Mouse (Mus musculus) ES-Bruce4 (cell line): ENCODE data around the gene Agpat3. TPM values are rescaled to one million over a fixed set of nuclear protein-coding genes. Genes with fewer than 3 reads are reported as not detected.

Experiments
- H3K27ac ChIP-seq: 2 replicates; pipeline ENCODE4 v1.5.1; 2012; ENCODE audit warnings: low read length, inconsistent platforms; ENCODE audit not compliant: insufficient read depth
- H3K27me3 ChIP-seq: 2 replicates; pipeline ENCODE4 v1.6.1; 2012; ENCODE audit warnings: mild to moderate bottlenecking, low read length, inconsistent platforms; ENCODE audit not compliant: control insufficient read depth, poor library complexity, insufficient read depth, severe bottlenecking
- H3K36me3 ChIP-seq: 2 replicates; pipeline ENCODE4 v1.6.1; 2012; ENCODE audit warnings: inconsistent platforms, mild to moderate bottlenecking, low read length, moderate library complexity; ENCODE audit not compliant: control insufficient read depth, poor library complexity, insufficient read depth, severe bottlenecking
- H3K4me1 ChIP-seq: one replicate; pipeline ENCODE4 v1.8.1; 2011; ENCODE audit warnings: low read length; ENCODE audit not compliant: control insufficient read depth, insufficient read depth
- H3K4me3 ChIP-seq: 2 replicates; pipeline ENCODE4 v1.5.1; 2011; ENCODE audit warnings: low read depth, mild to moderate bottlenecking, low read length
- H3K9ac ChIP-seq: 2 replicates; pipeline ENCODE4 v1.6.1; 2012; ENCODE audit warnings: low read depth, mild to moderate bottlenecking, inconsistent platforms; ENCODE audit not compliant: poor library complexity, severe bottlenecking
- H3K9me3 ChIP-seq: replicated peaks from 2 replicates; pipeline ENCODE4 v1.6.1; 2012; ENCODE audit warnings: mild to moderate bottlenecking, low read length, inconsistent platforms; ENCODE audit not compliant: control insufficient read depth, poor library complexity, insufficient read depth, severe bottlenecking
- CTCF ChIP-seq: IDR thresholded peaks from one replicate; pipeline ENCODE4 v1.8.1; 2011; ENCODE audit warnings: low read depth, low read length
- EP300 ChIP-seq: IDR thresholded peaks from 2 replicates; pipeline ENCODE4 v1.6.1; 2011; ENCODE audit warnings: low read depth, low read length; ENCODE audit not compliant: insufficient read depth
- POLR2A ChIP-seq: IDR thresholded peaks from one replicate; pipeline ENCODE4 v1.8.1; 2011; ENCODE audit warnings: low read length; ENCODE audit not compliant: insufficient read depth
- polyA plus RNA-seq: library from polyadenylated mRNA; stranded (reverse); fragments of >200 nt; gene quantifications from 2 replicates; pipeline ENCODE4 v1.2.4, GENCODE M21; 2011; ENCODE audit warnings: low read depth; ENCODE audit not compliant: missing spikeins, insufficient read depth, insufficient read length

The Agpat3 gene
- polyA plus RNA-seq, 1 experiment, result 56.0 TPM

DNA sequence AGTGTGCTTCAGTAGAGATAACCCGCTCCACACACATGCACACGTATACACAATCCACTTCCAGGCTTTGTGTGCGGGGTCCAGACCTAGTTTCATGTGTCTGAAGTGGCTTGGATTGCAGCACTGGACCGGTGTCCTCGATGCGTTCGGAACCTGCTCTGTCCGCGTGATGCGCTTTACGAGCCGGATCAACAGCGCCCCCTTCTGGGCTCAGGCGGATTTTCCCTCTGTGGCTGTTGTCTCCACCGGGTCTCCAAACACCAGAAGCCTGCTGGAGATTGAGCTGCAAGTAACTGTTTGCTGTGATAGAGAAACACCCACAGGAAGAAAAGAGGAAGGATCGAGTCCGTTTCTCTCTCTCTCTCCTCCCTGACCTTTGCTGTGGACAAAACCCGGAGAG is 39.8 kb upstream of the Agpat3 start:
- H3K4me3 ChIP-seq, result no peak overlapping the region
- H3K9ac ChIP-seq, result no peak overlapping the region
- H3K4me1 ChIP-seq, result no peaks in the 10 kb centered on the region

DNA sequence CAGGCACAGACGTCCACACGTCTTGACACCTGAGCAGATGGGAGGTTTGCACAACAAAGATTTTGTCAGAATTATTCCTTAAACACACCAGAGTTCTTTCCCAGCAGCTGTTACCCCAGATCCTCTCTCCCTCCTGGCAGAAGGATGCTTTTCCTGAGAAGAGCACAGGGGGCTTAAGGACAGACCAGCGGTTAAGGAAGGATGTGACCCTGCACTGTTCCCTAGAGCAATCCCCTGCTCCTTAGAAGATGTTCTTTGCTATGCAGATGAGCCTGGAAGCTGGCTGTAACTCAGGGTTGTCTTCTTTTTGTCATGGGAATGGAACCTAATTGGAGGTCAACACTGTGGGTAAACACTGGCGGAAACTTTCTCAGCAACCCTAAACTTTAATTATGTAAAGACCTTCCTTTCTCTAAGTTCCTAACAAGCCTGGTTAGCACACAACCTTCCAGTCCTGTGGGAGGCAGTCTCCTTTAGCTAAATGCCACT is 38.7 kb upstream of the Agpat3 start:
- Histone ChIP-seq H3K9me3 (no peaks in the 10 kb centered on the region; the same call in 1 of the 2 replicates), H3K4me1 (no peaks in the 10 kb centered on the region), H3K36me3 (no peaks in the 10 kb centered on the region), H3K27ac (no peak overlapping the region), H3K9ac (no peak overlapping the region), H3K27me3 (no peaks in the 10 kb centered on the region), H3K4me3 (no peak overlapping the region)
- TF ChIP-seq POLR2A (no peak), EP300 (peak; percentile 91)

More for the DNA sequence above, 39.8 kb upstream of the Agpat3 start:
- Histone ChIP-seq H3K27me3 (no peaks in the 10 kb centered on the region), H3K9me3 (no peaks in the 10 kb centered on the region; the same call in 1 of the 2 replicates), H3K36me3 (no peaks in the 10 kb centered on the region), H3K27ac (no peak overlapping the region)
- TF ChIP-seq CTCF (peak; percentile 88), EP300 (0 out of 2 replicates have a peak, but pooled peaks have one; percentile 58), POLR2A (no peak)

- no peak overlapping the region for H3K9ac ChIP-seq
- no peaks in the 10 kb centered on the region for H3K4me1 ChIP-seq
- H3K36me3 ChIP-seq, result no peaks in the 10 kb centered on the region
- no peak overlapping the region for H3K4me3 ChIP-seq
- no peak overlapping the region for H3K27ac ChIP-seq
- no peaks in the 10 kb centered on the region for H3K27me3 ChIP-seq
- TF ChIP-seq CTCF (no peak), POLR2A (no peak), EP300 (no peak)
- H3K9me3 ChIP-seq, result no peaks in the 10 kb centered on the region; the same call in 1 of the 2 replicates
Measured at GRCm38 (mm10) chr10:78388216-78388980, 36.1 kb upstream of the Agpat3 start.

DNA sequence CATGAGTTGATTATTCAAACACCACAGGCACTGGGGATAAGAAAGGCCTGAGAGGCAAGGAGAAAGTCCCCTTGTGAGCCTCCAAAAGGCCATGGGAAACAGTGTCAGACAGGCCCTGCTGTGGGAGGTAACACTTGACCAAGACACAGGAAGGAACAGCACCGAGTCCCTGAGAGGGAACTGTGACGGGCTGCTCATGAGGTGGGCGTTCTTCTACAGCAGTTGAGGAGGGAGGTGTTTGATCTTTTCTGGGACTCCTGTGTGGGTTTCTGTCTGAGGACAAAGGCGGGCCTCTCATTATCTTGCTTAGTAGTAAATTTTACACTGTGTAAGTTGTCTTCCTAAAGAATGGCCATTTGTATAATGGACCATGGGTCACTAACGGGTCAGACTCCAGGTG is 33.2 kb upstream of the Agpat3 start:
- Histone ChIP-seq H3K27ac (no peak overlapping the region), H3K4me1 (no peaks in the 10 kb centered on the region), H3K36me3 (no peaks in the 10 kb centered on the region), H3K9ac (no peak overlapping the region), H3K4me3 (no peak overlapping the region), H3K27me3 (no peaks in the 10 kb centered on the region), H3K9me3 (no peaks in the 10 kb centered on the region; the same call in 1 of the 2 replicates)
- no peak for TF ChIP-seq POLR2A

GRCm38 (mm10) chr10:78383567-78383966 is 31.3 kb upstream of the Agpat3 start:
- Histone ChIP-seq H3K4me3 (no peak overlapping the region), H3K9ac (no peak overlapping the region), H3K36me3 (no peaks in the 10 kb centered on the region), H3K9me3 (no peaks in the 10 kb centered on the region), H3K27ac (no peak overlapping the region), H3K27me3 (no peaks in the 10 kb centered on the region), H3K4me1 (no peaks in the 10 kb centered on the region)
- TF ChIP-seq EP300 (no peak), POLR2A (no peak), CTCF (no peak)

- no peak overlapping the region for H3K9ac ChIP-seq
- no peak overlapping the region for H3K27ac ChIP-seq
- H3K27me3 ChIP-seq, result no peaks in the 10 kb centered on the region
- no peak overlapping the region for H3K4me3 ChIP-seq
- TF ChIP-seq CTCF (no peak), EP300 (no peak), POLR2A (no peak)
- H3K36me3 ChIP-seq, result no peaks in the 10 kb centered on the region
- no peaks in the 10 kb centered on the region for H3K9me3 ChIP-seq
- H3K4me1 ChIP-seq, result no peaks in the 10 kb centered on the region
Measured at GRCm38 (mm10) chr10:78378516-78378915, 26.2 kb upstream of the Agpat3 start.
